Mouse (Mus musculus) thymus, adult 2 months (tissue): ENCODE measurements around the gene Mrrf.

Source experiments
- CTCF ChIP-seq: fragments of 200-500 bp; IDR thresholded peaks from 2 replicates; pipeline ENCODE4 v1.5.1; 2012; ENCODE audit warnings: mild to moderate bottlenecking, control low read depth, low read length, moderate library complexity, borderline replicate concordance; ENCODE audit not compliant: control insufficient read depth, poor library complexity, insufficient read depth; ENCODE audit errors: extremely low read depth
- POLR2A ChIP-seq: fragments of 200-500 bp; IDR thresholded peaks from 2 replicates; pipeline ENCODE4 v1.6.1; 2012; ENCODE audit warnings: mild to moderate bottlenecking, low read length, control low read depth, moderate library complexity; ENCODE audit not compliant: control insufficient read depth, poor library complexity, insufficient read depth; ENCODE audit errors: extremely low read depth

DNA sequence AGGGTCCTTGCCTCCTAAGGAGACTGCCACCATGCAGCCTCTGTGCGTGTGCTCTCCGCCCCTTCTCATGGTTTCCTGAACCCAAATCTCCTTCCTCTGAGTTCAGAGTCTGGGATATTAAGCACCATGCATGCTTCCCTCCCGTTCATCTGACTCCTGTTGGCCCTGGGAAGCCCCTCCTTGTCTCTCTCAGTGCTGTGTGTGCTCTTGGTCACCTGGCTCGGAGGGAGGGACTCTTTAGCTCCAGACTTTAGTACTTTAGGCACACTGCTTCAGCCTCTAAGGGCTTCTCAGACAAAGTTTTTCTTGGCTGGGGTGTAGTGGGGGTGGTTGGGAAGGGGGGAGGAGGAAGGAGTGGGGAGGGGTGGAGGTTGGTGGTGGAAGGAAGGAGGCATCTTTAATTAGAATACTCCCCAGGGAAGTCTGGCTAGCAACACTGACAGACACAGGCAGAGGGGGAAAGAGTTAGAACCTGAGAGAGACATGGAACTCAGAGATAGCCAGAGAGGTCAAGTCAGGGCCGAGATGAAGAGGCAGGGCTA, 81.6 kb downstream of the Mrrf start:
- TF ChIP-seq POLR2A (no peak), CTCF (no peak)
